Mouse (Mus musculus) layer of hippocampus, adult 6 months (tissue): ENCODE measurements around the gene Man1b1. TPM values are rescaled to one million over a fixed set of nuclear protein-coding genes. Genes with fewer than 3 reads are reported as not detected.

Source experiments
- long read RNA-seq, 2 experiments: library from polyadenylated mRNA; unstranded; transcript quantifications; one replicate each; pipeline ENCODE4 v2.0.0; 2019 to 2020
- polyA plus RNA-seq: library from polyadenylated mRNA; unstranded; fragments of <200 nt; fragmentation: Nextera tagmentation; gene quantifications from 2 replicates; pipeline ENCODE4 v1.2.3, GENCODE M21; 2021

Gene Man1b1
- 13.0 and 18.8 TPM in 2 replicates for polyA plus RNA-seq
- long read RNA-seq, experiment 1, transcript Man1b1-201 (13 exons, 3,755 nt), result major isoform, 12 of 15 reads
- long read RNA-seq, experiment 1, partial matches to known transcripts, result 2 of 15 reads
- long read RNA-seq, experiment 1, other reads (novel, unspliced or antisense), result 1 of 15 reads
- long read RNA-seq, experiment 2, transcript Man1b1-201 (13 exons, 3,755 nt), result major isoform, 63 of 82 reads
- long read RNA-seq, experiment 2, partial matches to known transcripts, result 10 of 82 reads
- long read RNA-seq, experiment 2, other reads (novel, unspliced or antisense), result 9 of 82 reads

GRCm38 (mm10) chr2:25332286-25333160 is at the start of gene Man1b1:
Gene Man1b1 (plus strand): TSS chr2:25332338.

GRCm38 (mm10) chr2:25287927-25288649 is 44.0 kb upstream of the Man1b1 start, which contains the start of gene Tmem210:
Gene Tmem210 (plus strand): TSS chr2:25288145.

GRCm38 (mm10) chr2:25289651-25290050 is 42.5 kb upstream of the Man1b1 start, which contains the start of gene Lrrc26:
Gene Lrrc26 (plus strand): TSS chr2:25289915.

GRCm38 (mm10) chr2:25318971-25319773 is 13.0 kb upstream of the Man1b1 start, which contains the start of gene Grin1:
Gene Grin1 (minus strand): TSS chr2:25319187.

GRCm38 (mm10) chr2:25356208-25357079 is 24.3 kb downstream of the Man1b1 start, which contains the start of gene Dpp7:
Gene Dpp7 (minus strand): TSS chr2:25356359.

GRCm38 (mm10) chr2:25365091-25365761 is 33.1 kb downstream of the Man1b1 start, which contains the start of gene Uap1l1:
Gene Uap1l1 (minus strand): TSS chr2:25365682.

GRCm38 (mm10) chr2:25371764-25372643 is 39.9 kb downstream of the Man1b1 start, which contains the start of gene Sapcd2:
Gene Sapcd2 (plus strand): TSS chr2:25372321.

GRCm38 (mm10) chr2:25395721-25396596 is 63.8 kb downstream of the Man1b1 start, which contains the start of gene Entpd2:
Gene Entpd2 (plus strand): TSS chr2:25395874.

GRCm38 (mm10) chr2:25399051-25399450 is 66.9 kb downstream of the Man1b1 start, which contains the start of gene Npdc1:
Gene Npdc1 (plus strand): TSS chr2:25399351.

Other genes with a start within 250 kb of the Man1b1 start
- not detected in 2 replicates for gene Noxa1, start 237.2 kb upstream of the Man1b1 start, polyA plus RNA-seq
- 3.4 and 5.2 TPM in 2 replicates for gene Nrarp, start 151.6 kb upstream of the Man1b1 start, polyA plus RNA-seq
- gene Tor4a, start 135.5 kb upstream of the Man1b1 start, polyA plus RNA-seq, result 2.4 and 3.3 TPM in 2 replicates
- 32.7 and 34.5 TPM in 2 replicates for gene Nelfb, start 120.8 kb upstream of the Man1b1 start, polyA plus RNA-seq
- gene Stpg3, start 117.7 kb upstream of the Man1b1 start, polyA plus RNA-seq, result not detected in 2 replicates
- 12.9 and 15.7 TPM in 2 replicates for gene Fam166a, start 113.6 kb upstream of the Man1b1 start, polyA plus RNA-seq
- 531 and 583 TPM in 2 replicates for gene Tubb4b, start 107.6 kb upstream of the Man1b1 start, polyA plus RNA-seq
- gene Slc34a3, start 98.0 kb upstream of the Man1b1 start, polyA plus RNA-seq, result 0.45 TPM in 2 replicates
- gene Rnf224, start 95.6 kb upstream of the Man1b1 start, polyA plus RNA-seq, result not detected in 2 replicates
- gene Rnf208, start 90.1 kb upstream of the Man1b1 start, polyA plus RNA-seq, result 52.0 and 62.6 TPM in 2 replicates
- not detected in 2 replicates for gene Cysrt1, start 89.9 kb upstream of the Man1b1 start, polyA plus RNA-seq
- 0.79 and 1.6 TPM in 2 replicates for gene AL732309.1, start 85.5 kb upstream of the Man1b1 start, polyA plus RNA-seq
- gene Tmem203, start 76.9 kb upstream of the Man1b1 start, polyA plus RNA-seq, result 30.8 and 34.2 TPM in 2 replicates
- 12.5 and 13.7 TPM in 2 replicates for gene Tprn, start 69.7 kb upstream of the Man1b1 start, polyA plus RNA-seq
- 76.5 and 79.6 TPM in 2 replicates for gene Ssna1, start 59.9 kb upstream of the Man1b1 start, polyA plus RNA-seq
- gene Anapc2, start 59.9 kb upstream of the Man1b1 start, polyA plus RNA-seq, result 32.4 and 34.4 TPM in 2 replicates
- gene Tmem210, start 44.2 kb upstream of the Man1b1 start, polyA plus RNA-seq, result not detected in 2 replicates
- 0.26 and 0.28 TPM in 2 replicates for gene Lrrc26, start 42.4 kb upstream of the Man1b1 start, polyA plus RNA-seq
- 101 and 125 TPM in 2 replicates for gene Grin1, start 13.2 kb upstream of the Man1b1 start, polyA plus RNA-seq
- 17.5 and 27.1 TPM in 2 replicates for gene Dpp7, start 24.0 kb downstream of the Man1b1 start, polyA plus RNA-seq
- gene Uap1l1, start 33.3 kb downstream of the Man1b1 start, polyA plus RNA-seq, result 26.0 and 26.4 TPM in 2 replicates
- 2.3 and 2.4 TPM in 2 replicates for gene Sapcd2, start 40.0 kb downstream of the Man1b1 start, polyA plus RNA-seq
- 21.4 and 46.8 TPM in 2 replicates for gene Entpd2, start 63.5 kb downstream of the Man1b1 start, polyA plus RNA-seq
- gene Npdc1, start 67.0 kb downstream of the Man1b1 start, polyA plus RNA-seq, result 292 and 359 TPM in 2 replicates
- gene Fut7, start 90.9 kb downstream of the Man1b1 start, polyA plus RNA-seq, result 0.06 and 0.20 TPM in 2 replicates
- 33.0 and 34.1 TPM in 2 replicates for gene Abca2, start 96.4 kb downstream of the Man1b1 start, polyA plus RNA-seq
- 0.70 and 9.1 TPM in 2 replicates for gene Clic3, start 124.5 kb downstream of the Man1b1 start, polyA plus RNA-seq
- 111 and 116 TPM in 2 replicates for gene Paxx, start 128.8 kb downstream of the Man1b1 start, polyA plus RNA-seq
- gene Ptgds, start 137.7 kb downstream of the Man1b1 start, polyA plus RNA-seq, result 2,394 and 5,724 TPM in 2 replicates
- gene Lcn12, start 161.6 kb downstream of the Man1b1 start, polyA plus RNA-seq, result not detected in 2 replicates
- 124 and 134 TPM in 2 replicates for gene Fbxw5, start 168.4 kb downstream of the Man1b1 start, polyA plus RNA-seq
- 1.8 and 2.0 TPM in 2 replicates for gene C8g, start 169.4 kb downstream of the Man1b1 start, polyA plus RNA-seq
- gene Traf2, start 214.6 kb downstream of the Man1b1 start, polyA plus RNA-seq, result 9.9 and 10.3 TPM in 2 replicates
- gene Edf1, start 225.5 kb downstream of the Man1b1 start, polyA plus RNA-seq, result 801 and 843 TPM in 2 replicates
- gene Mamdc4, start 242.5 kb downstream of the Man1b1 start, polyA plus RNA-seq, result 25.8 and 27.1 TPM in 2 replicates
- gene Phpt1, start 242.9 kb downstream of the Man1b1 start, polyA plus RNA-seq, result 151 and 165 TPM in 2 replicates
- 13.5 and 18.7 TPM in 2 replicates for gene Ajm1, start 249.4 kb downstream of the Man1b1 start, polyA plus RNA-seq